Mouse (Mus musculus): ENCODE data around the gene Gpr4. TPM values are rescaled to one million over a fixed set of nuclear protein-coding genes. Genes with fewer than 3 reads are reported as not detected.

The Gpr4 gene
- total RNA-seq, 2 experiments from 2014 or later = 9.9 to 11.2 TPM

Small RNAs within 50 kb of the gene (microRNA-seq; reads per million reads assigned to microRNA genes)
- 539 to 12,510 reads per million in 2 experiments for gene Mir330

Other genes with a start within 250 kb of the Gpr4 start
- not detected for gene Nanos2, start 225.1 kb upstream of the Gpr4 start, total RNA-seq (2021)
- 1 to 10 TPM; 2.5 to 2.8 TPM for gene Mypop, start 221.3 kb upstream of the Gpr4 start, total RNA-seq (2021)
- gene Irf2bp1, start 208.5 kb upstream of the Gpr4 start, total RNA-seq (2021) = 10 to 100 TPM; 24.2 to 24.4 TPM
- gene Foxa3, start 189.0 kb upstream of the Gpr4 start, total RNA-seq (2021) = not detected
- 10 to 100 TPM; 64.6 to 66.5 TPM for gene Sympk, start 188.2 kb upstream of the Gpr4 start, total RNA-seq (2021)
- not detected for gene Rsph6a, start 157.8 kb upstream of the Gpr4 start, total RNA-seq (2021)
- gene Dmwd, start 136.3 kb upstream of the Gpr4 start, total RNA-seq (2021) = 10 to 100 TPM; 42.1 to 45.1 TPM
- gene Dmpk, start 128.7 kb upstream of the Gpr4 start, total RNA-seq (2021) = 100 to 1,000 TPM; 473 to 516 TPM
- 1 to 10 TPM; 9.0 to 9.1 TPM for gene Six5, start 117.9 kb upstream of the Gpr4 start, total RNA-seq (2021)
- gene Gm4969, start 94.2 kb upstream of the Gpr4 start, total RNA-seq (2021) = under 1 TPM in 1 of 2 experiments, not detected in 1; 0.12 TPM
- gene Fbxo46, start 92.7 kb upstream of the Gpr4 start, total RNA-seq (2021) = 1 to 10 TPM; 5.7 to 6.6 TPM
- gene Qpctl, start 63.2 kb upstream of the Gpr4 start, total RNA-seq (2021) = 1 to 10 TPM; 5.9 to 6.1 TPM
- gene Snrpd2, start 62.8 kb upstream of the Gpr4 start, total RNA-seq (2021) = 10 to 100 TPM; 62.8 to 70.8 TPM
- gene Gipr, start 46.4 kb upstream of the Gpr4 start, total RNA-seq (2021) = under 1 TPM; 0.37 to 0.55 TPM
- 10 to 100 TPM; 37.9 to 43.0 TPM for gene Eml2, start 36.1 kb upstream of the Gpr4 start, total RNA-seq (2021)
- 10 to 100 TPM; 54.8 to 58.3 TPM for gene Opa3, start 15.8 kb downstream of the Gpr4 start, total RNA-seq (2021)
- gene Vasp, start 59.3 kb downstream of the Gpr4 start, total RNA-seq (2021) = 10 to 100 TPM; 55.7 to 59.1 TPM
- not detected for gene Ppm1n, start 67.5 kb downstream of the Gpr4 start, total RNA-seq (2021)
- gene Rtn2, start 70.1 kb downstream of the Gpr4 start, total RNA-seq (2021) = 100 to 1,000 TPM; 106 to 122 TPM
- 1 to 10 TPM in 1 of 2 experiments, under 1 TPM in 1; 0.60 to 1.2 TPM for gene Fosb, start 97.5 kb downstream of the Gpr4 start, total RNA-seq (2021)
- 10 to 100 TPM; 41.1 to 48.0 TPM for gene Ercc1, start 132.2 kb downstream of the Gpr4 start, total RNA-seq (2021)
- 1 to 10 TPM; 6.5 to 9.4 TPM for gene Cd3eap, start 146.9 kb downstream of the Gpr4 start, total RNA-seq (2021)
- gene Ppp1r13l, start 147.2 kb downstream of the Gpr4 start, total RNA-seq (2021) = 10 to 100 TPM; 25.0 to 28.4 TPM
- gene Ercc2, start 169.5 kb downstream of the Gpr4 start, total RNA-seq (2021) = 10 to 100 TPM; 12.4 to 15.7 TPM
- under 1 TPM; 0.45 to 0.63 TPM for gene Klc3, start 191.6 kb downstream of the Gpr4 start, total RNA-seq (2021)
- gene Ckm, start 192.2 kb downstream of the Gpr4 start, total RNA-seq (2021) = 1,000 to 10,000 TPM; 3,946 to 4,137 TPM
- gene Mark4, start 246.3 kb downstream of the Gpr4 start, total RNA-seq (2021) = 10 to 100 TPM; 23.3 to 25.0 TPM